Mouse (Mus musculus) leukemia stem cell, adult 10-12 weeks (primary cell): Measurements from ENCODE around the gene Olfr608. TPM values are rescaled to one million over a fixed set of nuclear protein-coding genes. Genes with fewer than 3 reads are reported as not detected.

Experiments
- polyA plus RNA-seq: library from polyadenylated mRNA; stranded (reverse); fragments of >175 nt; gene quantifications from 2 replicates; pipeline ENCODE4 v1.2.3, GENCODE M21; 2012; ENCODE audit warnings: low replicate concordance

The Olfr608 gene
- not detected in 2 replicates for polyA plus RNA-seq

DNA sequence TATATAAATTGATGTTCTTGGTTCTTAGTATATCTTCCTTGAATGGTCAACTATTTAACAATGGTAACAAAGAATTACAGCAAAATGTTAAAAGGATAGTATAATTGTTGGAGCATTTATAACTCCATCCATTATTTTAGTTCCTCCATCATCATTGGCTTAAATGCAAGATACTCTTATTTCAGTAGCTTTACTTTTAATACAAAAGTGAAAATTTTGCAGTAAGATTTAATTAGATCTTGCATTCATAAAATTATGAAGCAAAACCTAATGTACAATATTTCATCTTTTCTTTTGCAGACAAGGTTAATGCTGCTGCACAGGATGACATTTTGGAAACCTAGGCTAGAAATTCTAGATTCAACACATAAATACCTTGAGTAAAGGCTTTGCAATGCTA lies at the start of gene Olfr608:
Olfr608 (plus strand) TSS at position 301 of the 400 bp plus-strand sequence.

GRCm38 (mm10) chr7:103445339-103445738 lies 24.3 kb upstream of the Olfr608 start, which contains the start of gene Olfr605:
TSS of gene Olfr605 (minus strand) at chr7:103445439.

GRCm38 (mm10) chr7:103448746-103449145 lies 20.9 kb upstream of the Olfr608 start, which contains the start of gene Olfr606:
TSS of gene Olfr606 (plus strand) at chr7:103449046.

DNA sequence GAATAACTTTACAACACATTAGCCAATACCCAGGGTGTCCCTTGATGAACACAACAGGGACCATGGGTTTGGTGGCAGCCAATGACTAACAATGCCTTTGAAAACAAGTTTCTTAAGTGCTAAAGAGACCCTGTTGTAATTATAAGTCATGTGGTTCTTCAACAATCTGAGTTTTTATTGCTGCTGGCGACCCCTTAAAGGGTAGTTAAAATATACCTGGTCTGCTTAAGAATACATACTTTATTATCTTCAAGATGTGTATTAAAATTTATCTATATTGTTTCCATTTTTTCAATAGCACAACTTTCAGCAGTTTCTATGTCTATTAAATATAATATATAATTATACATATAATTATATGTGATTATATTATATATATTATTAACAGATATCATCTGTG lies 28.3 kb downstream of the Olfr608 start, which contains the start of gene Olfr609:
Olfr609 (minus strand) TSS at position 101 of the 400 bp plus-strand sequence.

GRCm38 (mm10) chr7:103512022-103512421 lies 42.3 kb downstream of the Olfr608 start, which contains the start of gene Olfr610:
TSS of gene Olfr610 (minus strand) at chr7:103512122.

DNA sequence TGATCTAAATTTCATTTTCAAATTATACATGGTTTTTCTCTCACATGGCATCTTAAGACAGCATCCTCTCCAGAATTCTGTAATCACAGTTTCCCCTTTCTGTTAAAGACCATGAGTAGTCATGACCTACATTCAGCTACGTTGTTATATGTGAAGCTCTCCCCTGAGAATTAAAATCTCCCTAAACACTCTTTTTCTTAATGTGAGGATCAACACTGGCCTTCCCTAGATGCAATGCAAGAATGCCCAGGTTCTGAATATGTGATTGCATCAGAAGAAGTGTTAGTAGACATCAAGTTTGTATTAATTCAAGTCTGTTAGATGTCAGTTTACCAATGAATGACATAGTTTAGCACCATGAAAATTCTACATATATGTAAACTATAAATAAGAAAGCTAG lies 51.1 kb downstream of the Olfr608 start, which contains the start of gene Olfr611:
Olfr611 (minus strand) TSS at position 101 of the 400 bp plus-strand sequence.

Other genes with a start within 250 kb of the Olfr608 start
- gene Usp17ld, start 217.4 kb upstream of the Olfr608 start, polyA plus RNA-seq: not detected in 2 replicates
- not detected in 2 replicates for gene Olfr596, start 164.2 kb upstream of the Olfr608 start, polyA plus RNA-seq
- gene Olfr597, start 153.6 kb upstream of the Olfr608 start, polyA plus RNA-seq: not detected in 2 replicates
- gene Olfr598, start 146.3 kb upstream of the Olfr608 start, polyA plus RNA-seq: not detected in 2 replicates
- gene Olfr599, start 134.0 kb upstream of the Olfr608 start, polyA plus RNA-seq: not detected in 2 replicates
- gene Olfr600, start 120.2 kb upstream of the Olfr608 start, polyA plus RNA-seq: 0.05 TPM in 1 of 2 replicates, not detected in the other
- not detected in 2 replicates for gene Olfr601, start 107.2 kb upstream of the Olfr608 start, polyA plus RNA-seq
- gene Olfr603, start 83.7 kb upstream of the Olfr608 start, polyA plus RNA-seq: not detected in 2 replicates
- not detected in 2 replicates for gene Usp17lc, start 54.8 kb upstream of the Olfr608 start, polyA plus RNA-seq
- not detected in 2 replicates for gene Olfr605, start 24.4 kb upstream of the Olfr608 start, polyA plus RNA-seq
- gene Olfr606, start 20.8 kb upstream of the Olfr608 start, polyA plus RNA-seq: not detected in 2 replicates
- not detected in 2 replicates for gene Olfr607, start 5.7 kb upstream of the Olfr608 start, polyA plus RNA-seq
- not detected in 2 replicates for gene Olfr609, start 28.2 kb downstream of the Olfr608 start, polyA plus RNA-seq
- gene Olfr610, start 42.2 kb downstream of the Olfr608 start, polyA plus RNA-seq: not detected in 2 replicates
- not detected in 2 replicates for gene Olfr611, start 51.0 kb downstream of the Olfr608 start, polyA plus RNA-seq
- not detected in 2 replicates for gene Olfr612, start 72.8 kb downstream of the Olfr608 start, polyA plus RNA-seq
- gene Olfr613, start 78.2 kb downstream of the Olfr608 start, polyA plus RNA-seq: not detected in 2 replicates
- not detected in 2 replicates for gene Olfr615, start 86.2 kb downstream of the Olfr608 start, polyA plus RNA-seq
- gene Olfr616, start 99.3 kb downstream of the Olfr608 start, polyA plus RNA-seq: not detected in 2 replicates
- not detected in 2 replicates for gene Olfr617, start 103.2 kb downstream of the Olfr608 start, polyA plus RNA-seq
- not detected in 2 replicates for gene Olfr618, start 120.2 kb downstream of the Olfr608 start, polyA plus RNA-seq
- gene Olfr619, start 130.7 kb downstream of the Olfr608 start, polyA plus RNA-seq: not detected in 2 replicates
- not detected in 2 replicates for gene Olfr620, start 142.7 kb downstream of the Olfr608 start, polyA plus RNA-seq
- gene Olfr622, start 172.8 kb downstream of the Olfr608 start, polyA plus RNA-seq: not detected in 2 replicates
- gene Olfr623, start 193.8 kb downstream of the Olfr608 start, polyA plus RNA-seq: not detected in 2 replicates
- gene Olfr624, start 201.3 kb downstream of the Olfr608 start, polyA plus RNA-seq: not detected in 2 replicates
- not detected in 2 replicates for gene Olfr625-ps1, start 212.8 kb downstream of the Olfr608 start, polyA plus RNA-seq
- gene Olfr243, start 244.8 kb downstream of the Olfr608 start, polyA plus RNA-seq: not detected in 2 replicates